Mouse (Mus musculus) brain, embryonic 14.5 days (tissue): ENCODE data around the gene Gm3448. TPM values are rescaled to one million over a fixed set of nuclear protein-coding genes. Genes with fewer than 3 reads are reported as not detected.
A peak's percentile ranks its signal among the peaks of the same experiment; 100 is the strongest.
"Not testable (repeated sequence)": the region's sequence is repeated elsewhere in the genome, so short reads cannot be mapped to it uniquely, and the experiment has no call there.

Experiments
- DNase-seq: peaks from one replicate; pipeline ENCODE4 v3.0.0-alpha.2; 2011; ENCODE audit warnings: low read depth
- CTCF ChIP-seq: fragments of 200-500 bp; IDR thresholded peaks from 2 replicates; pipeline ENCODE4 v1.5.1; 2012; ENCODE audit warnings: inconsistent platforms, mild to moderate bottlenecking, moderate library complexity, borderline replicate concordance; ENCODE audit not compliant: insufficient read depth, insufficient read length; ENCODE audit errors: extremely low read depth
- POLR2A ChIP-seq: fragments of 200-500 bp; IDR thresholded peaks from 2 replicates; pipeline ENCODE4 v1.6.1; 2012; ENCODE audit warnings: mild to moderate bottlenecking, inconsistent platforms, borderline replicate concordance; ENCODE audit not compliant: poor library complexity, insufficient read depth, insufficient read length, severe bottlenecking; ENCODE audit errors: extremely low read depth
- polyA plus RNA-seq: library from polyadenylated mRNA; depleted of rRNA; stranded (reverse); fragments of >200 nt; gene quantifications from 2 replicates; pipeline ENCODE4 v1.2.3, GENCODE M21; 2012

Gene Gm3448
- polyA plus RNA-seq, 1 experiment = 3.4 TPM

GRCm38 (mm10) chr17:14993139-14993832 is 48.1 kb downstream of the Gm3448 start:
- DNase-seq = not testable (repeated sequence)

- DNase-seq = not testable (repeated sequence)
Measured at GRCm38 (mm10) chr17:14992522-14993138, 48.7 kb downstream of the Gm3448 start.

GRCm38 (mm10) chr17:14990116-14990702 is 51.1 kb downstream of the Gm3448 start:
- not testable (repeated sequence) for DNase-seq

- DNase-seq = not testable (repeated sequence)
Measured at GRCm38 (mm10) chr17:14978362-14979038, 62.8 kb downstream of the Gm3448 start, which contains the start of the genes 9030025P20Rik and Gm3417. Gene 9030025P20Rik (plus strand): TSS chr17:14978468. Gene Gm3417 (minus strand): TSS chr17:14978790.

GRCm38 (mm10) chr17:14977718-14978361 is 63.5 kb downstream of the Gm3448 start:
- DNase-seq = not testable (repeated sequence)

- DNase-seq = not testable (repeated sequence)
Measured at GRCm38 (mm10) chr17:14968373-14968913, 72.9 kb downstream of the Gm3448 start.

- DNase-seq = not testable (repeated sequence)
Measured at GRCm38 (mm10) chr17:14961557-14962154, 79.7 kb downstream of the Gm3448 start.

- peak; percentile 7 for DNase-seq
Measured at GRCm38 (mm10) chr17:14960951-14961556, 80.3 kb downstream of the Gm3448 start, which contains the start of gene Phf10. Gene Phf10 (minus strand): TSS chr17:14961273.

- DNase-seq = peak; percentile 15
- no peak for TF ChIP-seq CTCF
- TF ChIP-seq POLR2A = no peak
Measured at GRCm38 (mm10) chr17:14960520-14960919, 80.8 kb downstream of the Gm3448 start.

GRCm38 (mm10) chr17:14959979-14960378 is 81.4 kb downstream of the Gm3448 start:
- peak; percentile 6 for DNase-seq
- TF ChIP-seq POLR2A (no peak), CTCF (no peak)

GRCm38 (mm10) chr17:14958686-14959327 is 82.5 kb downstream of the Gm3448 start:
- DNase-seq = no peak
- TF ChIP-seq CTCF (no peak), POLR2A (no peak)

- no peak for TF ChIP-seq CTCF
- TF ChIP-seq POLR2A = no peak
- DNase-seq = no peak
Measured at GRCm38 (mm10) chr17:14953452-14953851, 87.9 kb downstream of the Gm3448 start.
